Mouse (Mus musculus) thymus, postnatal 4 days (tissue): Measurements from ENCODE around the gene Olfr700.
"Not testable (repeated sequence)": the region's sequence is repeated elsewhere in the genome, so short reads cannot be mapped to it uniquely, and the experiment has no call there.

ENCODE experiments used
- DNase-seq: peaks from one replicate; pipeline ENCODE4 v3.0.0; 2021

Gene Olfr700

GRCm38 (mm10) chr7:106808734-106809133 lies at the start of gene Olfr700:
Olfr700 (minus strand) TSS chr7:106808834.
- DNase-seq, result no peak

- DNase-seq, result no peak
Observed at GRCm38 (mm10) chr7:106843060-106843459, 34.4 kb upstream of the Olfr700 start, which contains the start of gene Olfr703. Olfr703 (plus strand) TSS chr7:106843360.

GRCm38 (mm10) chr7:106833793-106834192 lies 25.2 kb upstream of the Olfr700 start, which contains the start of gene Olfr702:
Olfr702 (minus strand) TSS chr7:106833893.
- no peak for DNase-seq

- DNase-seq, result no peak
Observed at GRCm38 (mm10) chr7:106818414-106818813, 9.8 kb upstream of the Olfr700 start.

- DNase-seq, result peak; percentile 23
Observed at GRCm38 (mm10) chr7:106815775-106816174, 7.1 kb upstream of the Olfr700 start.

GRCm38 (mm10) chr7:106813829-106814228 lies 5.2 kb upstream of the Olfr700 start, which contains the start of gene Olfr701:
Olfr701 (plus strand) TSS chr7:106814129.
- no peak for DNase-seq

- DNase-seq, result no peak
Observed at GRCm38 (mm10) chr7:106793098-106793497, 15.5 kb downstream of the Olfr700 start, which contains the start of gene Olfr699. Olfr699 (minus strand) TSS chr7:106793198.

GRCm38 (mm10) chr7:106788330-106788729 lies 20.3 kb downstream of the Olfr700 start:
- DNase-seq, result no peak

- DNase-seq, result not testable (repeated sequence)
Observed at GRCm38 (mm10) chr7:106761008-106761407, 47.6 kb downstream of the Olfr700 start.

GRCm38 (mm10) chr7:106758800-106759199 lies 49.8 kb downstream of the Olfr700 start:
- DNase-seq, result no peak
